Mouse (Mus musculus) kidney, embryonic 14.5 days (tissue): ENCODE measurements at regions not wholly inside any gene's neighbourhood (a gene's known extent, or its start where the extent isn't known, plus 50 kb on each side); places are given as distances from the start of the nearest gene placed in this dataset.
A peak's percentile ranks its signal among the peaks of the same experiment; 100 is the strongest.

ENCODE experiments used
- ATAC-seq: fragments of 200-750 bp; cut with Nextera tagmentation; 2 replicates; pipeline ENCODE4 v1.8.0; 2017; ENCODE audit warnings: moderate number of reproducible peaks, mild to moderate bottlenecking, moderate TSS enrichment, moderate library complexity; ENCODE audit not compliant: low FRiP score, low TSS enrichment
- H3K27ac ChIP-seq: fragments of 300-500 bp; sonication (generic); 2 replicates; pipeline ENCODE4 v1.5.1; 2014; ENCODE audit warnings: low read depth, mild to moderate bottlenecking, low read length, moderate library complexity, mixed read lengths
- H3K27me3 ChIP-seq: fragments of 300-500 bp; sonication (generic); 2 replicates; pipeline ENCODE4 v1.6.1; 2014; ENCODE audit warnings: mild to moderate bottlenecking, low read length; ENCODE audit not compliant: control insufficient read depth, insufficient read depth
- H3K36me3 ChIP-seq: fragments of 300-500 bp; sonication (generic); 2 replicates; pipeline ENCODE4 v1.6.1; 2014; ENCODE audit warnings: low read length, mixed read lengths; ENCODE audit not compliant: control insufficient read depth, insufficient read depth
- H3K4me1 ChIP-seq: fragments of 300-500 bp; sonication (generic); 2 replicates; pipeline ENCODE4 v1.6.1; 2014; ENCODE audit warnings: low read length, mixed read lengths; ENCODE audit not compliant: control insufficient read depth, insufficient read depth
- H3K4me2 ChIP-seq: fragments of 300-500 bp; sonication (generic); replicated peaks from 2 replicates; pipeline ENCODE4 v1.6.1; 2014; ENCODE audit warnings: low read depth, mild to moderate bottlenecking, low read length
- H3K4me3 ChIP-seq: fragments of 300-500 bp; sonication (generic); 2 replicates; pipeline ENCODE4 v1.5.1; 2014; ENCODE audit warnings: mild to moderate bottlenecking, low read length
- H3K9ac ChIP-seq: fragments of 300-500 bp; sonication (generic); 2 replicates; pipeline ENCODE4 v1.6.1; 2014; ENCODE audit warnings: low read depth, mild to moderate bottlenecking, low read length, moderate library complexity
- H3K9me3 ChIP-seq: fragments of 300-500 bp; sonication (generic); 2 replicates; pipeline ENCODE4 v1.6.1; 2016; ENCODE audit warnings: low read length; ENCODE audit not compliant: control insufficient read depth
- WGBS: fragments of 180-500 bp; shearing (Covaris S2); extraction: QIAGEN DNeasy Blood & Tissue Kit; methylation state at CpG from one replicate; pipeline ENCODE4 v1.1.7; 2014; 5-methylcytosine and 5-hydroxymethylcytosine counted together

- no peak for ATAC-seq
- no peak overlapping the region for H3K4me2 ChIP-seq
- H3K36me3 ChIP-seq: no peaks in the 10 kb centered on the region
- peaks cover 9% of the 10 kb centered on the region; the same call in 1 of the 2 replicates for H3K4me1 ChIP-seq
- H3K27me3 ChIP-seq: no peaks in the 10 kb centered on the region
- no peak overlapping the region for H3K9ac ChIP-seq
- H3K27ac ChIP-seq: no peak overlapping the region
- 56% methylated on average over 6 of the region's 6 CpGs for WGBS
- no peaks in the 10 kb centered on the region for H3K9me3 ChIP-seq
- no peak overlapping the region for H3K4me3 ChIP-seq
Observed at GRCm38 (mm10) chr8:89392749-89393148, 348.8 kb upstream of the Sall1 start.

- Histone ChIP-seq H3K9ac (no peak overlapping the region), H3K27me3 (no peaks in the 10 kb centered on the region), H3K4me1 (peaks cover 33% of the 10 kb centered on the region), H3K9me3 (no peaks in the 10 kb centered on the region), H3K4me3 (no peak overlapping the region), H3K4me2 (peak overlapping the region; percentile 4; the same call in 1 of the 2 replicates), H3K27ac (0 out of 2 replicates have a peak overlapping the region, but pooled peaks have one; percentile 11), H3K36me3 (no peaks in the 10 kb centered on the region)
- WGBS: 11% methylated on average over 6 of the region's 6 CpGs
- ATAC-seq: peak; percentile 57; the same call in 1 of the 2 replicates
Observed at GRCm38 (mm10) chr8:89388761-89389160, 344.8 kb upstream of the Sall1 start.

GRCm38 (mm10) chr8:89387295-89387694 lies 343.3 kb upstream of the Sall1 start:
- ATAC-seq: 0 out of 2 replicates have a peak, but pooled peaks have one; percentile 12
- H3K36me3 ChIP-seq: no peaks in the 10 kb centered on the region
- no peak overlapping the region for H3K9ac ChIP-seq
- no peaks in the 10 kb centered on the region for H3K27me3 ChIP-seq
- peaks cover 41% of the 10 kb centered on the region for H3K4me1 ChIP-seq
- WGBS: 3% methylated on average over 8 of the region's 8 CpGs
- H3K9me3 ChIP-seq: no peaks in the 10 kb centered on the region
- H3K4me2 ChIP-seq: peak overlapping the region; percentile 0; the same call in 1 of the 2 replicates
- no peak overlapping the region for H3K4me3 ChIP-seq
- H3K27ac ChIP-seq: peak overlapping the region; percentile 37; the same call in 1 of the 2 replicates

GRCm38 (mm10) chr8:89385028-89385427 lies 341.1 kb upstream of the Sall1 start:
- Histone ChIP-seq H3K27me3 (no peaks in the 10 kb centered on the region), H3K9ac (no peak overlapping the region), H3K36me3 (no peaks in the 10 kb centered on the region), H3K27ac (no peak overlapping the region), H3K4me3 (no peak overlapping the region), H3K4me2 (no peak overlapping the region), H3K9me3 (no peaks in the 10 kb centered on the region), H3K4me1 (peaks cover 41% of the 10 kb centered on the region)
- no peak for ATAC-seq
- 70% methylated on average over 5 of the region's 5 CpGs for WGBS

GRCm38 (mm10) chr8:89383781-89384180 lies 339.8 kb upstream of the Sall1 start:
- Histone ChIP-seq H3K27me3 (no peaks in the 10 kb centered on the region), H3K4me1 (peaks cover 37% of the 10 kb centered on the region), H3K36me3 (no peaks in the 10 kb centered on the region), H3K4me2 (no peak overlapping the region), H3K9me3 (no peaks in the 10 kb centered on the region), H3K27ac (peak overlapping the region; percentile 51; the same call in 1 of the 2 replicates), H3K4me3 (no peak overlapping the region), H3K9ac (no peak overlapping the region)
- ATAC-seq: no peak
- WGBS: 33% methylated on average over 5 of the region's 5 CpGs

GRCm38 (mm10) chr8:89382538-89383380 lies 338.8 kb upstream of the Sall1 start:
- peak; percentile 33 for ATAC-seq
- 14% methylated on average over 9 of the region's 9 CpGs for WGBS
- Histone ChIP-seq H3K4me3 (no peak overlapping the region), H3K9me3 (no peaks in the 10 kb centered on the region), H3K4me1 (peaks cover 32% of the 10 kb centered on the region), H3K27me3 (no peaks in the 10 kb centered on the region), H3K36me3 (no peaks in the 10 kb centered on the region), H3K9ac (no peak overlapping the region), H3K27ac (peak overlapping the region; percentile 51; the same call in 1 of the 2 replicates), H3K4me2 (no peak overlapping the region)

GRCm38 (mm10) chr8:89380436-89380835 lies 336.5 kb upstream of the Sall1 start:
- Histone ChIP-seq H3K27ac (no peak overlapping the region), H3K36me3 (no peaks in the 10 kb centered on the region), H3K9me3 (no peaks in the 10 kb centered on the region), H3K4me3 (no peak overlapping the region), H3K4me1 (peaks cover 11% of the 10 kb centered on the region; the same call in 1 of the 2 replicates), H3K9ac (no peak overlapping the region), H3K4me2 (no peak overlapping the region), H3K27me3 (no peaks in the 10 kb centered on the region)
- 88% methylated on average over 9 of the region's 9 CpGs for WGBS
- ATAC-seq: no peak

- Histone ChIP-seq H3K36me3 (no peaks in the 10 kb centered on the region), H3K27me3 (no peaks in the 10 kb centered on the region), H3K27ac (no peak overlapping the region), H3K4me3 (no peak overlapping the region), H3K4me2 (no peak overlapping the region), H3K9me3 (no peaks in the 10 kb centered on the region), H3K4me1 (peaks cover 16% of the 10 kb centered on the region; the same call in 1 of the 2 replicates), H3K9ac (no peak overlapping the region)
- WGBS: 87% methylated on average over 3 of the region's 3 CpGs
- ATAC-seq: no peak
Observed at GRCm38 (mm10) chr8:89372761-89373160, 328.8 kb upstream of the Sall1 start.

- Histone ChIP-seq H3K9ac (no peak overlapping the region), H3K36me3 (no peaks in the 10 kb centered on the region), H3K9me3 (no peaks in the 10 kb centered on the region), H3K4me1 (peaks cover 16% of the 10 kb centered on the region; the same call in 1 of the 2 replicates), H3K27me3 (no peaks in the 10 kb centered on the region), H3K4me3 (no peak overlapping the region), H3K27ac (no peak overlapping the region), H3K4me2 (0 out of 2 replicates have a peak overlapping the region, but pooled peaks have one; percentile 8)
- peak; percentile 64 for ATAC-seq
- WGBS: 18% methylated on average over 4 of the region's 4 CpGs
Observed at GRCm38 (mm10) chr8:89371773-89372132, 327.8 kb upstream of the Sall1 start.
